Mouse (Mus musculus) kidney, postnatal 25 days (tissue): ENCODE results near the gene Tagln3.

Experiments used
- DNase-seq, 2 experiments: peaks; one replicate each; pipeline ENCODE4 v3.0.0; 2021; ENCODE audit warnings: mixed read lengths in 2 of 2

Gene Tagln3

GRCm38 (mm10) chr16:45718296-45718695, 6.1 kb downstream of the Tagln3 start:
- no peak for DNase-seq

- no peak for DNase-seq
Observed at GRCm38 (mm10) chr16:45714489-45715150, 9.8 kb downstream of the Tagln3 start.

- DNase-seq = no peak
Observed at GRCm38 (mm10) chr16:45713878-45714277, 10.5 kb downstream of the Tagln3 start.

GRCm38 (mm10) chr16:45713261-45713660, 11.1 kb downstream of the Tagln3 start:
- no peak for DNase-seq

GRCm38 (mm10) chr16:45711263-45711662, 13.1 kb downstream of the Tagln3 start:
- DNase-seq = peak; percentile 12 to 46

- no peak for DNase-seq
Observed at GRCm38 (mm10) chr16:45699301-45699700, 25.1 kb downstream of the Tagln3 start.

- no peak for DNase-seq
Observed at GRCm38 (mm10) chr16:45697996-45698395, 26.4 kb downstream of the Tagln3 start.

- DNase-seq = no peak
Observed at GRCm38 (mm10) chr16:45695445-45696160, 28.8 kb downstream of the Tagln3 start.

- no peak for DNase-seq
Observed at GRCm38 (mm10) chr16:45693558-45693957, 30.9 kb downstream of the Tagln3 start, which contains the start of gene Tmprss7. Gene Tmprss7 (minus strand): TSS chr16:45693658.

GRCm38 (mm10) chr16:45692851-45693250, 31.6 kb downstream of the Tagln3 start:
- DNase-seq = no peak

GRCm38 (mm10) chr16:45690178-45690577, 34.2 kb downstream of the Tagln3 start:
- no peak for DNase-seq

GRCm38 (mm10) chr16:45686833-45687232, 37.6 kb downstream of the Tagln3 start:
- DNase-seq = no peak

- DNase-seq = no peak
Observed at GRCm38 (mm10) chr16:45685295-45685694, 39.1 kb downstream of the Tagln3 start.

- DNase-seq = peak; percentile 64 to 88
Observed at GRCm38 (mm10) chr16:45684815-45685214, 39.6 kb downstream of the Tagln3 start.

GRCm38 (mm10) chr16:45676462-45676861, 47.9 kb downstream of the Tagln3 start:
- DNase-seq = peak in 1 of 2 experiments; percentile 14

GRCm38 (mm10) chr16:45670005-45670404, 54.4 kb downstream of the Tagln3 start:
- DNase-seq = no peak

- DNase-seq = no peak
Observed at GRCm38 (mm10) chr16:45668178-45668577, 56.2 kb downstream of the Tagln3 start.

GRCm38 (mm10) chr16:45666136-45666535, 58.3 kb downstream of the Tagln3 start:
- no peak for DNase-seq

GRCm38 (mm10) chr16:45662381-45662780, 62.0 kb downstream of the Tagln3 start:
- no peak for DNase-seq
